Mouse (Mus musculus) NIH3T3 (cell line): Measurements from ENCODE around the gene Pde4dip.
A peak's percentile ranks its signal among the peaks of the same experiment; 100 is the strongest.

ENCODE experiments used
- DNase-seq: peaks from one replicate; pipeline ENCODE4 v3.0.0-alpha.2; 2012; ENCODE audit warnings: low read depth

Gene Pde4dip

DNA sequence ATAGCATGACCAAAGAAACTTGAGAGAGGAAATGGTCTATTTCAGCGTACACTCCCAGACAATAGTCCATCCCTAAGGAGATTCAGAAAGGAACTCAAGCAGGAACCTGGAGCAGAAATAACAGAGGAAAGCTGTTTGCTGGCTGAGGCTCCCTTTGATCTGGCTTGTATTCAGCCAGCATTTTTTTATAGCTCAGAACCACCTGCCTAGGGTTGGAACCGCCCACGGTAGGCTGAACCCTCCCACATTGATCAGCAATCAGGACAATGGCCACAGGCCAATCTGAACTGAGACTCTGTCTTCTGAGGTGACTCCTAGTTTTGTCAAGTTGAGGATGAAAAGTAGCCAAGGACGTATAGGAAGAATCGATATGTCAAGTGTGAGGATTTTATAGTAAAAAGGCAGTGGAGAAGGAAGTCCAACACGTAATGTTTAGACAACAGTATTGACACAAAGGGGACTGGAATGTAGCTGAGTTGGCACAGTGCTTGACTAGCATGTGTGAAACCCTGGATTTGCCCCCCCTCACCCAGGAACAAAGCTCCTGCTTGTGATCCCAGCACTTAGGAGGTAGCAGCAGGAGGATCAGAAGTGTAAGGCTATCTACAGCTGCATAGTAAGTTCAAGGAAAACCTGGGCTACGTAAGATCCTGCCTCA is 44.2 kb downstream of the Pde4dip start:
- no peak for DNase-seq

DNA sequence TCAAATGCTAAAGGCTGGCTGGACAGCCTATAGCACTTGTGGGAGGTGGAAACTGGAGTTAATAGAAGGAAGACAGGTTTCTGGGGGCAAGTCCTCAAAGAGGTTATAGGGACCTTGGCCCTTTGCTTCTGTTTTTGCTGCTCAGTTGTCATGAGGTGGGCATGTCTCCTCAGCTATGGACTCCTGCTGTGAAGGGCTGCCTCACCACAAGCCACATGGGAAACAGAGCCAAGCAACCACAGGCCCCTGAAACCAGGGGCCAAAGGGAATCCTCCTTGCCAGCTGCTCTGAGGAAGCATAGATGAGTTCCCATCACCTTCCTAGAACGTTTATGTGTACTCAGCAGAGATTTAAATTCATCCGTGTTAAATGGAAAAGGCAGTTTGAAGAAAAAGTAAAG is 45.9 kb downstream of the Pde4dip start:
- DNase-seq: no peak

DNA sequence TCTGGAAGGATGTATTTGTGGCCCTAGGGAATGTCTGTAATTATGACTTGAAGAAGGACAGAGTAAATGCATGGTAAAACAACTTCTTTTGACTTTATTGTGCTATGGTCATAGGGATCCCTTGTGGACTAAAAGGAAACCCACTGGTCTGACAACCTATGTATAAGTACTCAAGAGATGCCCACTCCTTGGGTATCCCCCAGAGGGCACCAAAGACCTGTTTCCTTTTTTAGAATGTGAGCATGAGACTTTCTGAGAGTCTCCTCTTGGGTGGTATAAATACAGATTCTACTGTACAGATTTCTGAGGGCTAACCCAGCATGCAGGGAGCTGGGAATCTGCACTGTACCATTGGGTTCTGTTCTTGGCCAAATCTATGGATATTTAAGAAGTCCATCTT is 48.1 kb downstream of the Pde4dip start:
- peak; percentile 39 for DNase-seq

DNA sequence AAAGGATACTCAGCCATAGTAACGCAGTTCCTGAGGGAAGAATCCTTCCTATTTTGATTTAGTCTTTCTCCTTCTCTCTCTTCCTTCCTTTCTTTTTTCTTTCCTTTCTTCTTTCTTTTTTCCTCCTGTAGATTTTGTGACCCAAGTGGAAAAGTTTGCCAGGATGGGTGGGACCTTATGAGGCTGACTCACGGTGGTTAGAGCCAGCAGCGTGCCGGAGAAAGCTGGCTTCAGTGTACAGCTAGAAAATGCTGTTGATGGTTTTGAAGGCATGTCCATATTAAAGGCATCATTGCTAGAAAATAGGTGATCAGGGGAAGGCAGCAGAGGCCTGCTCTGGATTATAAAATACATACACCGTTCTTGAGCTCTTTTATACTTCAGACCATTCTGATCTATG is 52.6 kb downstream of the Pde4dip start:
- peak; percentile 88 for DNase-seq

DNA sequence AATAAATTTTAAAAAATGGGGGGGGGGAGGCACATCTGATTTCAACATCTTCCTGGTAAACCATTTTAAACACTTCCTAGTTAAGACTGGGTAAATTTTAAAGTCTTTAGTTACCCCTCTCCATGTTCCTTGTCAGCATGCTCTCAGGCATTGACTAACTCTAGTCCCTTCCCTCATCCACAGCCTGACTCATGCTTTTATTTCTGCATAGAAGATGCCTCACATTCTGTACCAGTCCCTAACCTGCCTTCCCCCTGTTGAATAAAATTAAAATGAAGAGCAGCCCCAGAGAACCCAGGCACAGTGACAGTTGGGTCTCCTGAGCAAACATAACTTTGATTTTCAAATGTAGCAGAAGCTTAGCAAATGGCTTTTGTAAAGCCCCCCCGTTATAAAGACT is 53.9 kb downstream of the Pde4dip start:
- peak; percentile 12 for DNase-seq

DNA sequence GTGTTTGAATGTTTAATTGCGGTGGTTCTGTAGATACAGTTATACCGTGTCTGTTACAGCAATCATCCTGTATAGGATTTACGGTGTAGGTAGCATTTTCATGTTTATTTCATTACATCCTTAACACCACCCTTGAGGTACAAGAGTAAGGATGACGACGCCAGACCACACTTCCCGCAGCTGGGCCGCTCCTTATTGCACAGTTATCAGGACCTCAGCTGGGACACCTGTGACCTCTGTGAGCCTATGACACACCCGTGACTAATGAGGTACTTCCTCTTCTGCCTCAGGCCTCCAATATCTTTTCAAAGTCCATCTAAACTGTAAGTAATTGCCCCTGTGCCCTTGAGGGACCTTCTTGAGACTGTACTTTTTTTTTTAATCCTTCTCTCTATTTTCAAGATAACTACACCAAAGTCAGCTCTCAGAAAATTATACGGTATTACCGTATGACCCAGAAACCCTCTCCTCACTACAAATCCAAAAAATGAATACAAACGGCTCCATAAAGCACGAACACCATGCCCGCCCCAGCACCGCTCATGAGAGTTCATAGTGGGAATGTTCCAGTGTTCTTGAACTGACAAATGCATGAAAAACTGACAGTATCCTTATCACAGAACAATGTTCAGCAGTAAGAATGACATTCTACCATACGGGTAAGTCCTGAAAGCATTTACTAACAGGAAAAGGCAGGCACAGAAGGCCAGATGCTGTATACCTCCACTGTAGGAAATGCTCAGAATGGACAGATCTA is 56.8 kb downstream of the Pde4dip start:
- DNase-seq: no peak

DNA sequence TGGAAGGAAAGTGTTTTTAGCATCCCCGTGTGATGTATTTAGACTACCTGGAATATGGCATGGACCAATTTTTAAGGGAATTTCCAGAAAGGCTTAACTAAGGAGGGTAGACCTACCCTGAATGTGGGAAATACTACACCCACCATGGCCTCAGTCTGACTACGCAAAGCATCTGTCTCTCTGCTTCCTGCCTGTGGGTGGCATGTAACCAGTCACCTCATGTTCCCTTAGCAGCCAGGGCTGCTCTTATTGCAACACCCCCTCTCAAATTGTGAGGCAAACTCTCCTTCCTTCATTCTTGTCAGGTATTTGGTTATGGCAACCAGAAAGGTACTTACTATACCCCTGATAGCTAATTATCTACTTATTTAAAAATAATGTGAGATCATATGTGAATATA is 57.9 kb downstream of the Pde4dip start:
- DNase-seq: no peak

DNA sequence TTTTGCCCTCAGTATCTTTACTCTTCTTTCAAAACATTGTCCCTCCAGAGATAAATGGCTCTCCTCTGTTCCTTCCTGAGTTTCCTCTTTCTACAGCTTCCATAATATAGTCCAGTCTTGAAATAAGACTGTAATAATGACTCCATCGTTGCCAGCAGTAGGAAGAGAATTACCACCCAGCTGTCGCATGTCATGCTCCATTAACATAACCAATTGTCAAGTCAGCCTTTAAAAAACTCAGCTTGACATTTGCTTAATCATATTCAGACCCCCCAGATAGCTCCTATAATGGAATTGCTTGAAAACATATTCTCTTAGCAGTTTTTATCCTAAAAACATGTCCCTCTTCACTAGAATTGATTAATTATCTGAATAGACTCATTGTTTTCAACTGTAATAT is 58.4 kb downstream of the Pde4dip start:
- no peak for DNase-seq

DNA sequence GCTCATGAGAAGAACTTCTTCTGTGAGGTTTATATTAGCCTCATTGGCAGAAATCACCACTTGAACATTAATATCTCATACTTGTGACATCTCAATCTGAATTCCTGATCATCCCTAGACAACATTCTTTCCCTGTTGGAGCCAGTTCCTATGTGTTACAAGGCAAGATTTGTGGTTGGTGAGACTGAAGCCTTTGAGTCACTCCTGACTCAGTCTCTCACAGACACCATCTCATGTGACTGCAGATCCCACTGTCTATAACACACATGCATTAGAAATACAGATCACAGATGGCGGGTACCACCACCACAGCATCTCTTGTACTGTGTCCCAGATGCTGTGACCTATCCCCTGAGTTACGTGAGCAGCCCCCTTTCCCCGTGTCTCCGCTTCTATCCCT is 60.2 kb downstream of the Pde4dip start:
- peak; percentile 20 for DNase-seq

DNA sequence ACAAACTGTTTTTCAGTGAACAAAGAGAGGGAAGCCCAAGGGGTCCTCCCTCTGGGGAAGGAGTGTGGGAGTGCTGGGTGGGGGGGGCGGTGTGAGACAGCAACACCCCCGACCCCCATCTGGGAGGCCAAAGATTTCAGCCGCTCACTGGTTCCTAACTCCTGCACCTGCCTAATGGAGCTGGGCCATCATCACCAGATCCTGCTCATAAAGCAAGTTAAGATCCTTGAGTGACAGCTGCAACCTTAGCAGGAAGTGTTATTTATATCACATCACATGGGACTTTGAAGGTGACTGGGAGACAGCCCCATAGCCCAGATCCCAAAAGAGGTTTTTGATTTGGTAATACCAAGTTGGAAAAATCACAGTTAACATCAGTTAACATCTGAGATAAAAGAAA is 63.3 kb downstream of the Pde4dip start:
- no peak for DNase-seq

DNA sequence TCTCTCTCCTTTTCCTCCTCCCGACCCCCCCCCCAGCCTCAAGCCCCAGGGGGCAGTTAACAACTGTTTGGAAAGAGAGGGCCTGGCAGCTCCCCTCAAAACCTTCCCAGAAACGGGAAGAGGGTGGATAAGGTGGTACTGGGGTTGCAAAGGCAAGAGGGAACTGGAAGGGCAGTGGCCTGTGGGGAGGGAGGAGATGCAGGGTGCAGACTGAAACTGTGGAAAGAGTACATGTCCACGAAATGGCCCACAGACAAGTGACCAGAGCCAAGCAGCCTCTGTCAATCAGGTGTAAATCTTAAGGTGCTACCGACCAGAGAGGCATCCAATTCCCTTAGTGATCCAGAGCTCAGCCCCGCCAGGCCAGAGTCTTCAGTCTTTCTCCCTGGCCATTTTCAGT is 63.8 kb downstream of the Pde4dip start:
- no peak for DNase-seq

DNA sequence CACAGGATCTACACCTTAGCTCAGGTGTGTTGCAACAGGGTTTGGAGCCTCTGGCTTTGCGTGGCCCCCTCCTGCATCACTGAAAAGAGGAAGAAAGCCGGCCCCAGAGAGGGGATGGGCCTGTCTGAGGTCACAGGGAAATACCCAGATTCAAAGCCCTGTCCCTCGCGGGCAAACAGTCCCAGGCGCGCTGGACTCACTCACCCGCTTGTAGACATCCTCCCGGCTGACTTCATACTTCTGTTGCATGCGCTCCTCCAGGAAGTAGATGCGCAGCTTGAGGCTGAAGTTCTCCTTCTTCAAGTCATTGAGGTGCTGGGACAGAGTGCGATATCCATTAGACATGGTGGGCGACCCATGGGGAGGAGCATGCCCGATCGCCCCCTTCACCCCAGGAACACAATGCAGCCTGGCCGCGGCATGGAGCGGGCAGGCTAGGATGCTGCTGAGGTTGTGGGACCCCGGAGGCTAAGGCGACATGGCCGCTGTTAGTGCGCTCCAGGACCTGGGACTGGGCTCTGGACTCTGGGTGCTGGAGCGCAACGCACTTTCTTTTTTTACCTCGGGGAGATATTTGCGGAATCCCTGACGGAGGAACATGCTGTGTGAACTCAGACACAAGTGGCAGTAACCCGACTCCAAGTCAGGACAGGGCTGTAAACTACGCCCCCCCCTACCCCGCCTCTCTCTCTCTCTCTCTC is 64.3 kb downstream of the Pde4dip start:
- peak; percentile 4 for DNase-seq

DNA sequence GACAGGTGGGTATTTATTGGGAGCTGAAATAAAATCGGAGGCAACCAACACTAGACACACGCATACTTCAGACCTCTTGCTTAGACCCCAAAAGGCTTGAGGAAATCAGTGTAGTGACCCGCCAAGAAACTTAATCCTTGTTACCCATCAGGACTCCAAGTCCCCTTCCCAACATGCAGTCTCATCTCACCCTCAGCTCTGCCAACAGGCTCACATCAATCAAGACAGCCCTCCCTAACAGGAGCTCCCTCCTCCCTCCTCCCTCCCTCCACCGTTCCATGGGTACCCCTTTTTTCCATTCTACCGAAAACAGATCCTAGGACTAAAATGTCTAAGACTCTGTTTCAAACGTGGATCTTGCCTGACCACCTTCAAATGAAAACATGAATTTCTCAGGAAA is 65.1 kb downstream of the Pde4dip start:
- DNase-seq: no peak

DNA sequence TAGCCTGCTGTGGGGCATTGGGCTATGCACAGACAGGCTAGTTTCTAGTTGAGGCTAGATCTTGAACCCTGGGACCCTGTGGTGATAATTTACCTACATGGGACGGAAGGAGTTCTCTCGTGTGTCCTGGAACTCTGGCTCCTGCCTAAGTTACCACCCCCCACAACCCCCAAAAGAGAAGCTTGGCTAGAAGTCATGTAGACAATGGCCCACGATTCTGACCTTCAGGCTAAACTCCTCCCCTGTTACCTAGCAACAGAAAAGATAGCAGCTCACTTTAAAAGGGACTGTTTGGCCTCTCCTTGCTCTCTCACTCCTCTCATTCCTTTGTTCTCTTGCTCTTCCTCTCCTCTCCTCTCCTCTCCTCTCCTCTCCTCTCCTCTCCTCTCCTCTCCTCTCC is 69.5 kb downstream of the Pde4dip start:
- DNase-seq: no peak

DNA sequence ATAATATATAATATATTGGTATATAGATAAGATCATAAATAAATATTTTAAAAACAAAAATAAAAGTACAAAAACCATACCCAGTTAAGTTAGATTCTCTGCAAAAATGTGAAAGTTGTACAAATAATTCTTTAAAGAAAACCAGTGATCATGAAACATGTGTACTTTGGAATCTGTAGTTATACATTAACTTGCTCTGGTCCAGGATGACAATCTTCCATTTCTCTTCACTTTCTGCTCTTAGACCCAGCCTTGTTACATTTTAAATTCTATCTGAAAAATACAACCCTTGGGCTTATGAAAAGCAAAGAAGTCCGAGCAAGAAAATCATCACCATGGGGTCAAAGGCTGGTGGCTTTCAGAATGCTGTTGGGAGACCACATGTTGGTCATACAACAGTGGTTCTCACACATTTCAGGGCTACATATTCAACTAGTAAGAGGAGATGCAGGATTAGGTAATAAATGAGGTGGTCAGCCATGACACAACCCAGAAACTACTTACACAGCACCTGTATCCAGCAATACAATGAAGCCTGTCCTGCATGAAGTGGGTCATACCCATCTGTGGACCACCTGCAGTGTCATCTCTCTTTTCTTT is 70.0 kb downstream of the Pde4dip start:
- DNase-seq: no peak

DNA sequence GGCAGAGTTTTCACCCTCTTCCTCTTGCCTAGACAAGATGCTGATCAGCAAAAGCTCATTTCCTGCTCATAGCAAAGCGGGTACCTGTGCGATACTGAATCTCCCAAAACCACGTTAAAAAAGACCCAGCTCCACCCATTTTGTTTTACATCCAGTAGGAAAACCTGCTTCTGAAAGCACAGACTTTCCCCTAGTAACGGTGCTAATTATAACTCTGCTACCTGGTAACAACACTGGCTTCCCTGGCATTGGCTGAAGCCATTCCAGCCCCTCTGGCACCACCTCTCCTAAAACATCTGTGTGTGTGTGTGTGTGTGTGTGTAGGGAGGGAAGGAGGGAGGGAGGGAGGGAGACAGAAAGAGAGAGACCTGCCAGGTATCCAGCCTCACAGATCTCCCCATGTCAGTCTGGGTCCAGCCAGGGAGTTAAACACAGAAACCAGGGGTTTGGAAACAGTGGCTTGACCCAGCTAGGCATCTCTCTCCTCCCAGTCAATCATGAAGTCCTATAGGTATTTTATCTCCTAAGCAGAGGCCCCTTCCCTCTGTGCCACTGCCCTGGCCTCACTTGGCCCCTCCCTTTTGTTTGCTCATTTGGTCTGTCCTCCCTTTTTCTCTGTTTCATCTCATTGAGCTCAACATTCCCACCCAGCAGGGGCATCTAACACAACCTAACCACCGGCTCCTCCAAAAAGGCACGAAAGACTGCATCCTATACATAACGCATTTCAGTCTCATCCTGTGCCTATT is 76.7 kb downstream of the Pde4dip start:
- DNase-seq: no peak

DNA sequence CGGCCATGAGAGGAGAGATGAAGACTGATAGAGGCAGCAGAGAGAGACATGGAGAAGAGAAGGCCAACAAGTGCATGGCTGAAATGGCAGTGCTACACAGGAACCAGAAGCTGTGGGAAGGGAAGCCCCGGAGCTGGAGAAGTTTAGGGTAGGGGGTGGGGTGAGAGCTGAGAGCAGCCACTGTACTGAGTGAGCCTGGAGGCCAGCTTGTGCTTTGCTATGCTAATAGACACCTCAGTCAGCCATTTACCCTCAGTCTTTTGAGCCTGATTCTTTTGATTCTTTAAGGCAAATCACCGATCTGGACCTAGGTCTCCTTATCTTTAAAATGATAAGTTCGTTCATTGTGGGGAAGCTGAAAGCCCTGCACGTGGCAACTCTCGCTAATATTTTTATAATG is 77.3 kb downstream of the Pde4dip start:
- DNase-seq: no peak

DNA sequence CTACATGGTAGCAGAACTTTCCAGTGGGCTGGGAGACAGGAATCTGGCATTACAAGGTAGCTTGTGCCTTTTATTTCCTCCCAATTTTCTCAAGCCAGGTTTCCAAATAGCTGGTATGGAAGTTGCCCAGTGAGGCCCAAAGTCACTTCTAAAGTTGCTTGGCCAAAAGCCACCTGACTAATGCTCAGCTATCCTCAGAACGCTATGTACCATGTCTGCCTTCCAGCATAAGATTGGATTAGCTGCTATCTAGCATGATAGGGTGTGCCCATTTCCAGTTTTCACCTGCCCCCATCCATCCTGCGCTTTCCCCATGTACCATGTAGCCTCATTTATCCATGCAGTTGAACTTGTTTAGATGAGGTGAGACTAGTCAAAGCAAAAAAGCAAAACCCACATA is 78.2 kb downstream of the Pde4dip start:
- peak; percentile 42 for DNase-seq

DNA sequence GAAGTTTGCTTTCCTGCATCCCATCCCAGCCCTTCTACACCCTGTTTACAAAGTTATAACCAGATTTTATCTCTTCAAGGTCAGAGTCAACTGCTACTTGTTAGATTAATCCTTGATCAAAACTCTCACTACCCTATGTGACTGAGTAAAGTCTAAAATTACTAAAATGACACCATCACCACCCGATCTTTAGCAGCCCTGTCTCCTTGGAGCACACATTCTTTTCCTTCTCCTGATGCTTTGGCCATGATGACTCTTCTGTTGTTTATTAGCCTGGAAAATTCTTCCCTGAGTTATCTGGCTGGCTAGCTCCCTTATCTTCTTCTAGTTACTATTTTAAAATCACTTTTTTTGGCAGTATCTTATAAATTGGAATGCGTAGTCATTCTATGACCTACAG is 82.9 kb downstream of the Pde4dip start:
- no peak for DNase-seq

DNA sequence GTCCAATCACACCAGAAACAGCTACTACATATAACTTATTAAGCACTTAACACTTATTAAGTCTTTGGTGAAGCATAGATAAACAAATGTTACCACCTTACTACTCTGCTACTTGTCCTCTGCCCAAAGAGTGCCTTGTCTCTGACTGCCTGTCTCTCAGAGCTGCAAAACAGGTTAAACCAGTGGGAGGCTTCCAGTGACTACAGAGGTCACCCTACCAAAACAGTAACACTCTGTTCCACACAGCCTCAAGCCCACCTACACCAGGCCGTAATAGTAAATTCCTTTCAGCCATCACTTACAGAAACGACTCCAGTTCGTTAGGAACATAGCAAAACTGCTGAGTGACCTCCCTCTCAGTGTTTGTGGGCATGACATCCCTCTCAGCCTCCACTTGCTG is 84.8 kb downstream of the Pde4dip start:
- DNase-seq: no peak

DNA sequence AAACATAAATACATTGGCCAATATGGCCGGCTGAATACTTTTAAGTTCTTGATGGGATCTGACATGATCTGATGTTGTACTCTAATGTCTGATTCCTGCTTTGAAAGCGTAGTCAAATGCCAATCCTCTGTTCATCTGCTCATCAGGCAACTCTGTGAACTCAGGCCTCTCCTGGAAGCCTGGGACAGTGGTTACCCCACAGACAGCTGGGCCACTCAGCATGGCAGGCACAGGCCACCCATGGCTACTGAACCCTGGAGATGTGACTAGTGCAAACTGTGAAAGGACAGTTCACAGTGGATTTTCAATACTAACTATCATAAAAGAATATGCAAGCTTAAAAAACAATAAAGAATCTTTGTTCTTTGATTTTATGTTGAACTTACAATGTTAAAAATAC is 85.6 kb downstream of the Pde4dip start:
- DNase-seq: no peak

DNA sequence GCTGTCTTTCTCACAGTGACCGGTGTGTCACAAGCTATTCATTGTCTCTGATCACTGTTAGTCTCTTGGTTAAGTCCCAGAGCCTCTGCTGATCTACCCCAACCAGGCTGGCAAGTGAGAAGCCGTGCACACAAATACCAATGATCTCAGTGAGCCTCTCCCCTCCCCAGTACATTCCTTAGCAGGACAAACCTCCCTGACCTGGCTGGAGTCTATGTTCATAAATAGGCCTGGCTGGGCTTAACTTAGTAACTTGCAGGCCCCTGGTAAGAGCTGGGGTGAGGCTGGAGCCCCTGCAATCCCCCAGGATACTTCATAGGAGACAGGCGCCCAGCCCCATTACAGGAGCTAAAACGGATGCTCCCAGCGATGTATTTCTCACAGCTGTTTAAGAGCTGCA is 86.2 kb downstream of the Pde4dip start:
- no peak for DNase-seq
